Mouse (Mus musculus): ENCODE data around the gene Tle2.

Gene Tle2

GRCm38 (mm10) chr10:81605666-81605973, 31.3 kb downstream of the Tle2 start:
- DNase-seq = no peak

GRCm38 (mm10) chr10:81605974-81606751, 31.8 kb downstream of the Tle2 start, which contains the start of gene BC025920:
Gene BC025920, plus strand, starts transcription at chr10:81606270.
- peak; percentile 81 for DNase-seq

DNA sequence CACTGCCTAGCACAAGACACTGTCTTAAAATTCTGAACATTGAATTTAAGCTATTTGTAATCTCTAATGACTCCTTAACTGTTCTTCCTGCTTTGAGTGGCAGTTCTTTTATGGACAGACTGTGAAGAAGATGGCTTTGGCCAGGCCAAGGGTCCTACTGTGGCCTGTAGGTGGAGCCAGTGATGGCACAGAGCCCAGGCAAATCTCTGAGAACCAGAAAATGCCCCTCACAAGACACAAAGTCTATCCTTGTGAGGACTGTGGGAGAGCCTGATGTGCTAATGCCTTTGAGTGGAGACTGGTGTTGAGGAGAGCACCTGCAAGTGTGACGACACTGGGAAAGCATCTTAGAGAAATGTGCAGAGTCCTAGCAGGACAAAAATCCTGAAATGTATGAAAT, 33.9 kb downstream of the Tle2 start:
- no peak for DNase-seq

GRCm38 (mm10) chr10:81612779-81613178, 38.4 kb downstream of the Tle2 start:
- DNase-seq = no peak

DNA sequence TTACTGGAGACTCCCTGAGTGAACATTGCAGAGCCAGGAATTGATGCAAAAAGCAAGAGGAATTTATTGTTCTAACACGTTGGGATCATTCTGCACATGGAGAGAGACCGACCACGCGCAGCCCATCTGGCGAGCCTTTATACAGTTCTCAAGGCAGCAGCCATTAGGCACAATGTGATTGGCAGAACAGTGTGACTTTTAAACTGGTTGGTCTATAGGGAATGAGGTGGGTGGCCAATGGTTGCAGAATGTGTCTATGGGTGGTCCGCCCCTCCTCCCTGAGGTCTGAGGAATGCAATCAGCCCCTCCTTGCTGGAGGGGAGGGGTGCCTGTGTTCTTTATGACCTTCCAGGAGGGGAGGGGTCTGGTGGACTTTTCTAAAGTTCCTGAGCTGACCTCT, 41.1 kb downstream of the Tle2 start:
- no peak for DNase-seq

DNA sequence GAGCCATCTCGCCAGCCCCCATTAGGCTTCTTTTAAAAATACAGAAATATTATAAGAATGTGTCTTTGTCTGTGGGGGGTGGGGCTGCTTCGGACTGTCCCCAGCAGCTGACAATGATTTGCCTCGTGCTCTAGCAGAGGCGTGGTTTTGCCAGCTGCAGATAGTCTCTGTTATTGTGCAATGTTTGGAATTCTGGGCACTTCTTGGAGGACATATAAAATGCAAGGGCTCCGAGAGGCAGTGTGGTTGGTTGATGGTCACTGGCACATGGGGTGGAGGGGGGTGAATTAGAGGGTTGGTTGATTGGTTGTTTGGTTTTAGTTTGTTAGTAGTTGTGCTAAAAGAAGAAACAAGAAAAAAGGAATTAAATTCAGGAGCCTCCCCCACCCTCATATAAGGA, 45.6 kb downstream of the Tle2 start:
- no peak for DNase-seq

DNA sequence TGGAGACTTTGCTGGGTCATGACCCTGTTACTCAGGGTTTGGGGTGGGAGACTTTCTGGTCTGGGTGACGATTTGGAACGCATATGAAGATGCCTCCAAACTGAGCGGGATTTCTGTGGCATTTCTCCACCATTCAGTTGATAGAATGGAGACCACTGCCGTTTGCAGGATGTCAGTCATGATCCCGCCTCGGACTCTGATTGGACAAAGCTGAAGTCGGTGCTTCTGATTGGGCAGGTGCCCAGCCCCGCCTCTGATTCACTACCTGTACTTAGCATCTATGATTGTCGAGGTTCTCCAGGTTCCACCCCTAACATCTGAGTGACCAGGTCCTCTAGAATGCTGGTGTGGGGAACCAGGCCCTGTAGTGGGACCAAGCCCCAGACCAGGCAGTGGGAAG, 46.4 kb downstream of the Tle2 start:
- no peak for DNase-seq

GRCm38 (mm10) chr10:81623441-81623840, 49.1 kb downstream of the Tle2 start:
- no peak for DNase-seq

DNA sequence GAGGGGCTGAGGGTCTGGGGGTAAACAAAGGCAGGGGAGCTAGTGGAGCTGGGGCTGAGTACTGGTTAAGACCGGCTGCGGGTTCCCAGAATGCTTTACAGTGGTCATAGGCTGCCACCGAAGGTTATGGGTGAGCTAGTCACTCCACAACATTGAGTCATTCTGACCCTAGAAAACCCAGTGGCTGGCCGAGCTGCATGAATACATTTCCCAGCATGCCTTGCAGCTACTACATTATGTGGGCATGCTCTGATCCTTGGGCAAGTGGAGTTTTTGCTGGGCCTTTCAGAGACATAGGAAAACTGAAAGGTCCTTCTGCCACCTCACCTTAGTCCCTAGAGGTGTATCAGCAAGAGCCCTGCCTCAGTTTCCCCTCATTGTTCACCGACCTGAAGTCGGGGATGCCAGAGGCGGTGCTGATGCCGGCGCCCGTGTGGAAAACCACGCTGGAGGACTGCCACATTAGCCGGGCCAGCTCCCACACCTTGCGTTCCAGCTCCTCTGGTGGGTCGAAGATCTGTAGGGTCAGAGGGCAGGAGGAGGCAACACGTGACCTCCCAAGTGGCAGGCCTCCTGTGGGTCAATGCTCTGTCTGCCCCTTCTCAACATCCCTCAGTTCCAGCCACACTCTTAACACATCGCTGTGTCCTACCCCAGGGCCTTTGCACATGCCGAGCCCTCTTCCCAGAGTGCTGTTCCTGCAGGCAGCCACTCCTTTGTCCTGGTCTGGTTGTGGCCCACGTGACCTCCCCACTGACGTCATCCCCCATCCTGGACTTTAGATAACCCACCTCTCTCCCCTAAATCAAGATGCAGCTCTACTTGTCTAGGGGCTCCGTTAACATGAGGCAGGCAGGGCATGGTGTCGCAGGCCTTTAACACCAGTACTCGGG, 52.0 kb downstream of the Tle2 start:
- no peak for DNase-seq

DNA sequence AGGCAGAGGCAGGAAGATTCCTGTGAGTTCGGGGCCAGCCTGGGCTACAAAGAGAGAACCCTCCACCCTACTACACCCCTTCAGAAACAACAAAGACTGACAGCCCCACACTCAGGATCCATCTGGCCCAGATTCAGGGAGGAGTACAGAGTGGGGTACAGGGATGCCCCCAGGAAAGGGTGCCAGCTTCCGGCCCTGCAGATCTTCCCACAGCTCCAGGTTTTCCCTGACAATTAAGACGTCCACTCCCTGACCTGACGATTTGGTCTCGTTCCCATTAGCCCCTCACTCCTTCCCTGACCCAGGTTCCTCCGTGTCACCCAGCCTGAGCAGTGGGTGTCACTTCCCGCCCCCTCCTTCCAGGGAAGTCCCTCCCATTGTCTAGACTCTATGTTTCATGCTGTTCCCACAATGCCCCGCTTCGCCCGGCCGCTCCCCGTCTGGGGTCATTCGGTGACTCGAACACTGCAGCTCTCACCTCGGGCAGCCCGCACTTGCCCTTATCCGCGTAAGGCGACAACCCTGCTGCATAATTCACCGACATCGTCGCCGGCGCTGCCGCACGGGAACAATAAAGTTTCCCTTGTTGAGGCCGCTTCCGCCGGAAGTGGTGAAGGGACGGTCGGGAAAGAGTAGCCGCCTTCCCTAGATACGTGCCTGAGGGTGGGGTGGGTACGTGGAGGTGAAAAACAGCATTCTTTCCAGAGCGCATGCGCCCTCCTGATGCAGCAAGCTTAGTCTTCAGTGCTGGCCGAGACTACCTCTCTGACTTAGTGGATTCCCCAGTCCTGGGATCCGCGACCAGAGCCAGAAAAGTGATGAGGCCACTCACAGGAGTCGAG, 52.9 kb downstream of the Tle2 start, which contains the start of gene Sirt6:
Sirt6 (minus strand) TSS at position 804 of the 842 bp plus-strand sequence.
- DNase-seq = peak; percentile 92

DNA sequence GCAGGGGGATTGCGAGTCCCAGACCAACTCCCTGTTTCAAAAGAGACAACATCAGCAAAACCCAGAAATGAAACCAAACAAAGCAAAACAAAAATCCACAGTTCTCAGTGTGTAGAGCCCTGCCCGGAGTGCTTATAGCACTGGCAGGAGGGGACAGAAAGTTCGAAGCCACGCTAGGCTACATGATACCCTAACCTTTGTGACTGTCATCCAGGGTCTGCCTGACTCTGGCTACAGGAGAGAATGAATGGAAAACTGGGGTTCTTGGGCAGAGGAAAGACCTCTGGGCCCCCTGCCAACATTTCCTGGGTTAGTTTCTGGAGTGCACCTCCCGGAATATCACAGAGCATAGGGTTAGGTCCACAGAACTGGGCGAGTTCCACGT, 53.5 kb downstream of the Tle2 start:
- no peak for DNase-seq

DNA sequence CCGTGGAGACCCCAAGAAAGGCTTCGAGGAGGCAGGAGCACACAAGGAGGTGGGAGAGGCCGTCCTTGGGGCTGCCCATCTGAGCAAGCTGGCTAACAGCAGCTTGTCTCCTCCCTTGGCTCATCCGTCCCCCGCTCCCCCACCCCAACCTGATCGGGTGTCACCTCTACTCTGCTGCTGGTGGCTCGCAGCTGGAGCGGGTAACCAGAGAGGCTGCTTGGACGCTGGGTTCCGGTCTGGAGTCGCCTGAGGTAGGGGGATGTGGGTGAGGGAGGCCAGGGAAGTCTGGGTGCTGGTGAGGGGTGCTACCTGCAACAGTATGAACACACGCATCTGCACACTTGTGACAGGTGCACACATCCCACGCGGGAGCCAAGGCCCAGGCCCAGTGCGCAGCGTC, 54.0 kb downstream of the Tle2 start, which contains the start of gene Ankrd24:
Ankrd24 (plus strand) TSS at position 151 of the 400 bp plus-strand sequence.
- no peak for DNase-seq

DNA sequence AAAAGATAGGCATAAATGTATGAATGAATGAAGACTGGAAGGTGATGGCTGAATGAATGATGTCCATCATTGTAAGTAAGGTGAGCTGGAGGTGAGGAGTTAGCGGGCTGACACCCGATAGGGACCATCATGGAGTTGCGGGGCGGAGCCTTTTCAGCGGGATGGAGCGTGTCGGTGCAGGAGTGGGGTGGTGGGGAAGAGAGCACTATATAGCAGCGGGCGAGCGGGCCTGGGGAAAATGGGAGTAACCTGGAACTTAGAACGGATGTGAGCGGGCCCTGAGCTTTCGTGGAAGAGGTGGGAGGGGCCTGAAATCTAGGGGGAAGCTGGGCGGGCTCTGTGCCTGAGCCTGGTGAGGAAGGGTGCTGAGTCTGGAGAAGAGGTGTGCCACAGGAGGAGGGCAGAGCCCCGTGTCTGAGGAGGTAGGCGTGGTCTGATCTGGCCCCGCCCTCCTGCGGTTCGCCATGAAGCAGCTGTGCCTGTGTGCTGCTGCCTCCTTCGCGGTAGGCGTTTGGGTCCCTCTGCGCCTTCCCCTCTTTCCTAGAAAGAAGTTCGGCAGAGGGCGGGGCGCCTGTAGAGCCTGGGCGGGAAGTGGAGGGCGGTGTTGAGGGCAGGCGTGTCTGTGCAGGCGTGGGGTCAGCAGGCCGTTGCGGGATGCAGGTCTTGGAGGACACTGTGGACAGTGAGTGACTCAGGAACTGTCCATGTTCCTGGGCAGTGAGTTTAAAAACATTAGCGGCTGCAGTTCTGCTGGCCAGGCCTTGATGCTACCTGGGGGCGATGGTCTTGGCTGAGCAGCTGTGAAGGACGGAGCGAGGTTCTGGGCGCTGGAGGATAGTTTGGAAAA, 59.1 kb downstream of the Tle2 start:
- DNase-seq = peak; percentile 91

DNA sequence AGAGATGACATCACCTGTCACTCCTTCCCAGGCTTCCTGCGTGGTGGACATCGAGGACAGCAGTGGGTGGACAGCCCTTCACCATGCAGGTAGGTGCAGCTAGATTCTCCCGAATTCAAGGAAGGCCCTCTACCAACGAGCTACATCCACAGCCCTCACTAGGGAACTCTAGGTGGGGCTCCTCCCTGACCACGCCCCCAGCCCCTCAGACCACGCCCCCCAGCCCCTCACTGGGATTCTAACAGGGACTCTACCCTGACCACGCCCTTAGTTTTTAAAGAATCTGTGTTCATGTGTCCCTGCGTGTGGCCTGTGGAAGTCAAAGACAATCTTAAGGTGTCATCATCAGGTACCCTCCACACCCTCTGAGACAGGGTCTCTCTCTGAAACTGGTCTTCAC, 62.0 kb downstream of the Tle2 start:
- no peak for DNase-seq

GRCm38 (mm10) chr10:81638101-81638500, 63.7 kb downstream of the Tle2 start:
- DNase-seq = no peak

Measured in thymus, postnatal 25 days (tissue).